14 mouse cellular contexts compared by ENCODE assay signal in genomic region chr11:51918576-51918975, GRCm38 (mm10).
"Had no signal": no experiment of that assay in that cellular context is flagged by ENCODE, and none has a peak within 500 bp of the region (broad histone marks: within the 10 kb centered on the region; RNA-seq: fewer than 3 reads in every experiment).

No protein-coding gene starts in this region.

- H3K9me3 ChIP-seq: liver, embryonic 15.5 days; neural tube, embryonic 13.5 days; stomach, embryonic 15.5 days had no signal

- H3K27me3 ChIP-seq: limb, embryonic 13.5 days; midbrain, embryonic 12.5 days; neural tube, embryonic 13.5 days; stomach, embryonic 15.5 days had no signal

- H3K4me2 ChIP-seq: limb, embryonic 13.5 days; liver, embryonic 11.5 days; liver, embryonic 15.5 days; midbrain, embryonic 12.5 days; neural tube, embryonic 13.5 days; stomach, embryonic 15.5 days had no signal

- H3K36me3 ChIP-seq: limb, embryonic 13.5 days; liver, embryonic 15.5 days; midbrain, embryonic 12.5 days; neural tube, embryonic 13.5 days; stomach, embryonic 15.5 days had no signal

- DNase-seq: left cerebral cortex, postnatal 4 days; retina, postnatal 1 day; right cerebral cortex, postnatal 4 days; spleen, adult 18-20 months; thymus, adult 2 months; thymus, postnatal 25 days had no signal

- H3K27ac ChIP-seq: limb, embryonic 13.5 days; liver, embryonic 15.5 days; midbrain, embryonic 12.5 days; neural tube, embryonic 13.5 days; stomach, embryonic 15.5 days had no signal

- H3K4me3 ChIP-seq: limb, embryonic 13.5 days; liver, embryonic 15.5 days; midbrain, embryonic 12.5 days; neural tube, embryonic 13.5 days; stomach, embryonic 15.5 days had no signal

- H3K9ac ChIP-seq: limb, embryonic 13.5 days; liver, embryonic 15.5 days; midbrain, embryonic 12.5 days; neural tube, embryonic 13.5 days; stomach, embryonic 15.5 days had no signal

- ATAC-seq: intestine, embryonic 16.5 days; midbrain, embryonic 16.5 days had no signal
